Mouse (Mus musculus) adrenal gland, postnatal 4 days (tissue): ENCODE results near the gene Rac2. TPM values are rescaled to one million over a fixed set of nuclear protein-coding genes. Genes with fewer than 3 reads are reported as not detected.

Source experiments
- DNase-seq, 2 experiments: peaks; one replicate each; pipeline ENCODE4 v3.0.0; 2021 to 2022; ENCODE audit warnings: low spot score in 2 of 2, mixed read lengths in 2 of 2
- total RNA-seq, 2 experiments: library from RNA; stranded (reverse); gene quantifications; 2 replicates each; pipeline ENCODE4 v1.2.3; 2021

Rac2 gene
- total RNA-seq, 2 experiments from 2014 or later: 9.4 to 10.4 TPM

GRCm38 (mm10) chr15:78527973-78528372 is 44.6 kb downstream of the Rac2 start:
- DNase-seq: no peak

- DNase-seq: no peak
These were observed 48.4 kb downstream of the Rac2 start for GRCm38 (mm10) chr15:78524163-78524562.

DNA sequence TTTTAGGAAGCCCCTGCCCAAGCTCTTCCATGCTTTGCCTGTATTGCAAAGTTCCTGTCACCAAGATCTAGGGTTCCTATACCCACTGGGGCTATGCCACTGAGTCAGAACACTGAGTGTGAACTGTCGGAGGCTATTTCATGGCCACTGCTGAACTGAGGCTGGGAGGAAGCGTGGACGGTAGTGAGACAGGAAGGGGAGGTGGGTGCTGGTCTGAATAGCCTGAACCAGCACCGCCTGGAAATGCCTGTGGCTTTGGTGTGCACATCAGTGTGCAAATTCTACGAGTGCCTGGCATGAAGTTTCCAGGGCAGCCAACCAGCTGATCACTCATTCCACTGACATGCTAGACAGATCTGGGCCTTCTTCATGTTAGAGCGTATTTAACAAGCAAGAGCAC is 50.7 kb downstream of the Rac2 start:
- DNase-seq: no peak

GRCm38 (mm10) chr15:78521331-78521730 is 51.3 kb downstream of the Rac2 start:
- no peak for DNase-seq

DNA sequence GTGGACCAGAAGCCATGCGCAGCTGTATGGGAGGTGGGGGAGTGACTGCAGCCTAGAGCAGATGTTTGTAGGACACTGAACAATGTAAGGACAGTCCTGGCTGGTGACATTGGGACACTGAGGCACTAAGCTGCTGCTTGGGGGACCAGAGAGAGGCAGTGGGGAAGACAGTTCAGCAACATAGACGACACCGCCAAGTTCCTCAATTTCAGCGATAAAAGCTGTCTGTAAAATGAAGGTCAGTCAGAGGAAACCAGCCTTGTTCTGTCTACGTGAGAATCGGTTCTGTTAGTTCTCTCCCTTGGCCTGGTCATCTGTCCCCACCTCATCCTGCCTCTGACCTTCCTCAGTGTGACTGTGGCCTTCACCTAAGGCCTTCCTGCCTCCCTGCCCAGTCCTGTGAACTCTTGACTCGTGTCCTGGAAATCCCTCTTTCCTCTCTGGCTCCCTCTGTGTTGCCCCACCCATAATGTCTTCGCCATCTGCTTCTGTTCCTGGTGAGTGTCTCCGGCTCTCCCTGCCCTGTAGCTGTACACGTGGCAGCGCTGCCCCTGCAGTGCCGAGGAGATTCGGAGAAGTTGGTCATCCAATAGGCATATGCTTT is 52.4 kb downstream of the Rac2 start:
- no peak for DNase-seq

DNA sequence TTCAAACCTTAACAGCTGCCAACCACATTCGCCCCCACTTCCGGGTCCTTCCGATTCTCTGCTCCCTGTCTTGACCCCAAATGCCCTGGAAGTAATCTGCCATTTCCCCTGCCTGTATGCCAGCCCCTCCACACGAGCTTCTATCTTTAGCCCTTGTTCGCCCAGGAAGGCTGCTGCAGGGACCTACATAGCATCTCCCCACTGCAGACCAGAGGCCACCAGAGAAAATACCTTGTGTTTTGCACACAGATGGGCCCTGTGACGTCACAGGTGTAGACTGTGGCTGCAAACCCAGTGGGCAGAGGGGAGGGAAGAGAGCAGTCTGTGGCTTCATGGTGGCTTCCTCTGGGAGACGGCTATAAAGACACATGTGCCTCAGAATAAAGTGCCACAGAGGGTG is 54.4 kb downstream of the Rac2 start:
- no peak for DNase-seq

- DNase-seq: no peak
These were observed 56.8 kb downstream of the Rac2 start for GRCm38 (mm10) chr15:78515759-78516158.

DNA sequence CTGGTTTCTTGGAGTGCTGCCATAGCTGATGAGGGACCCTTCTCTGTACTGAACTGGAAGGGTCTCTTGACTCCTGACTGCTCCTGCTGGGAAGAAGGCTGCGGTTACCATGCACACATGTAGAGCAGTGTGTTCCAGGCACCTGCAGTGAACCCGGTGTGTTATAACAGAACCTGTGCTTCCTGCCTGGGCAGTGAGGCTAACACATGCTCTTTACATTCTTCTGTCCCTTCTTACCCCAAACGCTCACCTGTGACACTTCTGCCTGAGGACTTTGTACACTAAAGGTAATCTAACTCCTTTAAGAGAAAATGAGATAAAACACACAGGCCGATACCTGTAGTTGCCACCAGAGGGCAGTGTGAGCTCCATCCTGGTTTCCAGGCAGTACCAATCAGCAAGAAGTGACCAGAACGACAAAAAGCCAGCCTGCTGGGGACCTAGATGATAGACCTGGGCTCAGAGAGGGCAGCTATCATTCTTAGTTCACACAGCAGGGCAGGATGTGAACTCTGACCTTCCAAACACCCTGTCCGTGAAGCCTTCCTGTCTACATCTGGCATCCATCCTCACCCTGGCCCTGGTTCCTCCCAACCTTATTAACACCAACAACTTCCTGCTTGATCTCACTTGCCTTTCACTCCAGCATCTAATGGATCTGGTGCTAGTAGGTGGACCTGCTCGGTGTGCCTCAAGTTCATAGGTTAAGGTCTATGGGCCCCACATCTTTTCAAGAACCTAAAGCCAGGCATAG is 58.0 kb downstream of the Rac2 start:
- DNase-seq: peak in 1 of 2 experiments; percentile 60

GRCm38 (mm10) chr15:78513019-78513418 is 59.6 kb downstream of the Rac2 start:
- DNase-seq: no peak

- DNase-seq: no peak
These were observed 60.6 kb downstream of the Rac2 start for GRCm38 (mm10) chr15:78511951-78512350.

DNA sequence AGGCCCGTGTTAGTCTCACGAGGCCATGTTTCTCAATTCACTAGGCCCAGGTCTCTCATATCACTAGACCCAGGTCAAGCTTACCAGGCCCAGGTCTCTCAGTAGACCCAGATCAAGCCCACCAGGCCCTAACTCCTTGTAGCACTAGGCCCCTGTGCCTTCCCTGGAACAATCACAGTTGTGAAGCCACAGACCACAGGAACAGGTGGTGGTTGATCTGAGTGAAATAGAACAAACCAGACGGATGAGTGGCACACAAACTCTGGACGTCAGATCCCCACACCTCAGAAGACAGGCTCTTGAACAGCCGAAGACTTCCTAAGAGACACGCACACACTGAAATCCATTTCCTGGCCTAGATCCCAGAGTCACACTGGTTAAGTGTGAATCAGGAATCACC is 61.8 kb downstream of the Rac2 start:
- no peak for DNase-seq

DNA sequence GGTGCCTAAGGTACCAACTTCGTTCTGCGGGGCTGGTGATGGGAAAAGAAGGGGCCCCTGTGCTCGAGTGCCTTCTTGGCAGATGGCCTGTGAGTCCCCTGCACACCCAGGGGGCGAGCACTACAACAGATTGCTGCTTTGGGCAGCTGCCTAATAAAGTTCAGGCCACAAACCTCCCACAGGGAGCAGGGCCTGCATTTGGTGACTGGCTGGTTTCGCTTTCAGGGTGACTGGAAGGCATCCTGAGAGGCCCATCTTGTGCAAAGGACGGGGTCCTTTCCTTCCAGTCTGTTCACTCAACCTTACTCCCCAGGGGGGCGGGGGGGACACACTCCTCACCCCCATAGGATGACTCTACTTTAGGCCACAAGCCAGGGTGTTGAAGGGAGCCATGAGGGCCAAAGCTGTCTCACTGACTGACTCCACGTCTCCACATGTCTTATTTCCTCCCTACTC is 62.4 kb downstream of the Rac2 start:
- no peak for DNase-seq

DNA sequence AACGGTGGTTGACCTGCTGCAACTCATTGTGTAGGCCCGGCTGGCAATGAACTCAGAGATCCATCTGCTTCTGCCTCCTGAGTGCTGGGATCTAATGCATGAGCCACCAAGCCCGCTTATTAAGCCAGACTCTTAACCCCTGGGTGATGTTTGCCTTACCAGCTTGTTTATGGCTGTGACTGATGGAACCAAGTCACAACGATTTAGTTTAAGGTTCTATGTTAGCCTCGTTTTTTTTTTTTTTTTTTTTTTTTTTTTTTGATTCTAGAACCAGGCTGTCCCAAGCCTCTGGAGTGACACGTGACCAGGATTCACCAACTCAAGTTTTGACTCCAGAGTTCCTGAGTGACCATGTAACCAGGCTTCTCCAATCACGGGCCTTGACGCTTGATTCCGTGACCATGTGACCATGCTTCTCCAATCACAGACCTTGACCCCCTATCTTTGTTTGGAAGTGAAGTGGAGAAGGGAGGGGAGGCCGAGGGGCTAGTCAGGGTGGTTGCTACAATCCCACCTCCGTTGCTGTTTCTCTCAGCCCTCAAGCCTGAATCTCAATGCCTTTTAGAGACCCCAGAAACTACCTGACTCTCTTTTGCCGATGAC is 63.2 kb downstream of the Rac2 start:
- no peak for DNase-seq

Other genes starting within 250 kb of the Rac2 start
- gene Csf2rb, start 247.0 kb downstream of the Rac2 start, total RNA-seq: 10 to 100 TPM; 10.9 to 13.4 TPM
- not detected for gene Tex33, start 176.9 kb downstream of the Rac2 start, total RNA-seq
- 100 to 1,000 TPM; 217 to 242 TPM for gene Tst, start 166.9 kb downstream of the Rac2 start, total RNA-seq
- 10 to 100 TPM; 52.8 to 53.8 TPM for gene Mpst, start 166.4 kb downstream of the Rac2 start, total RNA-seq
- 100 to 1,000 TPM; 107 to 113 TPM for gene Kctd17, start 144.2 kb downstream of the Rac2 start, total RNA-seq
- 10 to 100 TPM in 1 of 2 experiments, 1 to 10 TPM in 1; 1.8 to 22.4 TPM for gene Tmprss6, start 104.1 kb downstream of the Rac2 start, total RNA-seq
- 1 to 10 TPM in 1 of 2 experiments, under 1 TPM in 1; 0.64 to 1.3 TPM for gene Il2rb, start 77.5 kb downstream of the Rac2 start, total RNA-seq
- gene C1qtnf6, start 41.4 kb downstream of the Rac2 start, total RNA-seq: 10 to 100 TPM; 81.8 to 93.0 TPM
- 1 to 10 TPM in 1 of 2 experiments, under 1 TPM in 1; 0.79 to 1.3 TPM for gene Sstr3, start 28.1 kb downstream of the Rac2 start, total RNA-seq
- gene Cyth4, start 24.3 kb upstream of the Rac2 start, total RNA-seq: 1 to 10 TPM; 8.2 to 9.5 TPM
- 1 to 10 TPM; 3.9 to 4.2 TPM for gene Elfn2, start 146.0 kb upstream of the Rac2 start, total RNA-seq
- gene Mfng, start 200.7 kb upstream of the Rac2 start, total RNA-seq: 10 to 100 TPM; 18.3 to 20.0 TPM
- 10 to 100 TPM; 11.8 to 14.5 TPM for gene Card10, start 230.3 kb upstream of the Rac2 start, total RNA-seq